Mouse (Mus musculus): ENCODE measurements around the gene Rasgef1a.

Rasgef1a gene

DNA sequence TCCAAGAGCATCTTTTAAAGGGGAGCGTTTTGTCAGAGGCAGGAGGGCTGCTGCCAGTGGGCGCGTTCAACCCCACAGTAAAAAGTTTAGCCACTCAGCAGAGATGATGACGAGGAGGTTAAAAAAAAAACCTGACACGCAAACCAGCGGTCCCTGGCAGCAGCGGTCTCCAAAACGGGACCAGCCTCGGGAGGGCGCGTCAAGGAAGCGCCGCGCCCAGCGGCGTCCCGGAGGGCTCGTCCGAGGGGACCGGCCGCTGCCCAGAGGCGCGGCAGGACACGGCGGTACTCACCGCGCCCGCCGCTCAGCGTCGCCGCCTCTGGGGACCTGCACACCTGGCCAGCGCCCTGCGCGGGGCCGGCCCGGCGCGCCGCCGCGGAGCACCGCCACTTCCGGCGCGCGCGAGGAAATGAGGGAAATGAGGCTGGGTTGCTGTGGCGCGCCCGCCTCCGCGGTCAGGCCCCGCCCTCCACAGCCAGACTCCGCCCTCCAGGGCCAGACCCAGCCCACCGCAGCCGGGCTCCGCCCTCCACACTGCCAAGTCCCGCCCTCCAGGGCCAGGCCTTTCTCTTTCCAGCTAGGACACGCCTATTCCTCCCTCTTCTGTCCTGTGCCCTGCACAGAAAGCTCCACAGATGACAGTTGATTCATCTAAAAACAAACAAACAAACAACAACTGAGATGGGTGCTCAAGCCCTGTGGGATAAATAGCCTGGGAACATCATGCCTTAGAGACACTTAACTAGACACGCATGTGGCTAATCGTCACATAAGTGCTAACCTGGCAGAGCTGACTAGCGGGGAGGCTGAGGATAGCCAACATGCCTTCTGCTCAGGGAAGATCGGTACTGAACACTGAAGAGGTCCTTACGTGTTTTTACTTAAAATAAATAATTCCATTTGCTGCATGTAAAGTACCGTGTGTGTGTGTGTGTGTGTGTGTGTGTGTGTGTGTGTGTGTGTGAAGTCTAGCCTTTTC is 127.8 kb downstream of the Rasgef1a start, which contains the start of gene Csgalnact2:
Gene Csgalnact2, minus strand, starts transcription at position 410 of the 979 bp plus-strand sequence.
- DNase-seq: peak; percentile 90 to 96

DNA sequence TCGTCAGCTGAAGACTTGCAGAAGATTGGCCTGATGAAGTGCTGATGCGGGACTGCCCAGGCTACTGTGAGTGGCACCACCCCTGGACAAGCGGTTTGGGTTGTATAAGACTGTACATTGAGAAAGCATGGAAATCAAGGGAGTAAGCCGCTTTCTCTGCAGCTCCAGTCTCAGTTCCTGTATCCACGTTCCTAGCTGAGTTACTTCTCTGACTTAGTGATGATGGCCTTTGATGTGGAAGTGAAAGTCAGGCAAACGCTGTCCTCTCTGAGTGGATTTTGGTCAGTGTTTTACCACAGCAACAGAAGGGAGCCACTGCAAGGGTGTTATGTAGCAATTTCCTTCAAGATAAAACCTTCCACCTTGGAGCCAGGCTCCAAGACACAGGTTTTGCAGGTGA is 129.7 kb downstream of the Rasgef1a start:
- DNase-seq: no peak

Data from kidney, adult 8-10 months (tissue).